Mouse (Mus musculus) gastrocnemius, postnatal 4 days (tissue): ENCODE results near the gene Phc1. TPM values are rescaled to one million over a fixed set of nuclear protein-coding genes. Genes with fewer than 3 reads are reported as not detected.
A peak's percentile ranks its signal among the peaks of the same experiment; 100 is the strongest.

Experiments used
- DNase-seq, 2 experiments: peaks; one replicate each; pipeline ENCODE4 v3.0.0; 2021 to 2022; ENCODE audit warnings: low spot score in 2 of 2, mixed read lengths in 2 of 2
- total RNA-seq, 2 experiments: library from RNA; stranded (reverse); gene quantifications; 2 replicates each; pipeline ENCODE4 v1.2.3; 2021

The Phc1 gene
- total RNA-seq, 2 experiments from 2014 or later, result 24.3 to 24.8 TPM

- no peak for DNase-seq
Measured at GRCm38 (mm10) chr6:122297279-122298222, 42.8 kb downstream of the Phc1 start.

DNA sequence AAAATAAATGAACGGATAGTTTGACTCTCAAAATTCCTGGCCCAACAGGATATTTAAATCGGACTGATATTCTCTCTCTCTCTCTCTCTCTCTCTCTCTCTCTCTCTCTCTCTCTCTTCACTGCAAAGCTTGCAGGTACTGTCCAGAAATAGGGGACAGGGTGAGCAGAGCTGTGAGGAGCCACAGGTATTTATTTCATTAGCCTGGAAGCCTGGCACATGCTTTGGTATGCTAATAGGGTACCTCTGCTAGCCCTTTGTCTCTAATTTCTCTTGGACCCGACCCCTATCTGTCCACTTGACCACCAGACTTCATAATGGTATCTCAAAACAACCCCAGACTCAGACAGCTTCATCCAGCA is 43.5 kb downstream of the Phc1 start:
- DNase-seq, result no peak

DNA sequence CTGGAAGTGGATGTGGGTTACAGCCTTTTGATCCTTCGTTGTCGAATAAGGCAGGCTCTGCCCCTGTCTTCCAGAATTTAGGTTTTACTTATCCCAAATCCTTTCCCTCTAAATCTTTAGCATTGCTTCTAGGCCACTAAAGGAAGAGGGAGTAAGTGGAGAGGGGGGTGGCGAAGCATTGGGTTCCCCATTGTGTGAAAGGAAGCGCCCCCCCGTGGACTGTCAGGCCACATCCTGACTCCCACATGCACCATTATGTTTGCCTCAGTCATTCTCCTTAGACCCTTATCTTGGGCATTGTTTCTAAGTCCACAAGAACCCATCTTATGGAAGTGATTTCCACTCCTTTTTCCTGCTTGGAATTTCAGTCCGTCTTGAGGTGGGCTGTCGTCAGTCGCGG is 45.1 kb downstream of the Phc1 start:
- DNase-seq, result no peak

GRCm38 (mm10) chr6:122294290-122294689 is 46.1 kb downstream of the Phc1 start:
- DNase-seq, result no peak

DNA sequence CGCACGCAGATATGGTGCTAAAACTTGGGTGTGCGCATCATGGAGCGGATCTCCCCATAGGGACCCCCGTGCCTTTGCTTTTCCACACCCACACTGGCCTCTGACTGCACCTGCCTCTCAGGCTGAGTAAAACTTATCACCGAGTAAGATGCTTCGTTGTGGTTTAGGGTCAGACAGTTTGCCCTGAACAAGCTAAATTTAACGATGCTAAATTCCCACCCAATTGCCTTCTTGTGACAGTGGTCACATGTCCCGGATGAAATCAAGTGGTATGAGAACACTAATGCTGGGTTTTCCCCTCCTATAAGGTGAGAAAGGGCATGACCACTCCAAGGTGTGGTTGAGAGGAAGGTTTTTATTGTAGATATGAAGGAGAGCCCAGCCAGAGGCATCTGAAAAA is 46.6 kb downstream of the Phc1 start:
- no peak for DNase-seq

- no peak for DNase-seq
Measured at GRCm38 (mm10) chr6:122293121-122293520, 47.2 kb downstream of the Phc1 start.

DNA sequence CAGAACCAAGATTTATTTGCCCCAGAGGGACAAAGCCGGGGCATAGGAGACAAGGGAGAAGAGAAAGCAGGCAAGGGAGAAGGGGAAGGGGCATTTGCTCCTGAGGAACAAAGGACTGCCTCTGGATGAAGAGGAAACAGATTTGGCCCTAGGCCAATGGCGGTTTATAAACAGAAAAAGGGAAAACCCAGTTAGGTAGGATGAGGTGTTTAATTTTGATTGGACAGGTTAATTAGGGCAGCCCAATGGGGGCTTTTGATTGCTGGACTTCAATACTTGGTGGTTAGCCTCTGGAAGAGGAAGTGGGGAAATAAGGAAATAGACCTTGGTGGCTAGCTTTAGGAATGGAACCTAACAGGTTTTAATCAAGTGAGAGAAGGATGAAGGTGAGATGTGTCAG is 48.2 kb downstream of the Phc1 start:
- no peak for DNase-seq

- DNase-seq, result no peak
Measured at GRCm38 (mm10) chr6:122291735-122292134, 48.6 kb downstream of the Phc1 start.

GRCm38 (mm10) chr6:122291264-122291663 is 49.1 kb downstream of the Phc1 start:
- DNase-seq, result no peak

DNA sequence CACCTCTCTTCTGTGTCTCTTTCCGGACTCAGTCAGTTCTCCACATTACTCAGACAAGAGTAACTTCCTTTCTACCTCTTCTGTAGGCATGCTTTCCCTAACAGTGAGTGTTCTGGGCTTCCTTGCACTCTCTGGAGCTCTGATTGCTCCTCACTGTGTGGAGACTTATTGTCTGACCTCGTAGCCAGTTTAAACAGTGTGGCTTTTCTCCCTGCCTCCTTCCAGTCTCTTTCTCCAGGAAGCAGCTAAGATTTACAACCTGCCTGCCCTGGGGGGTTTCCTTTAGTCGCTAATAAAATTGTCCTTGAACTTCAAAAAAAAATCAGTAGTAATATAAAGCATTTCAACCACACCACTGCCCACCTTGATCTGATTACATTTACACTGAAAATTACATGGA is 50.1 kb downstream of the Phc1 start:
- no peak for DNase-seq

DNA sequence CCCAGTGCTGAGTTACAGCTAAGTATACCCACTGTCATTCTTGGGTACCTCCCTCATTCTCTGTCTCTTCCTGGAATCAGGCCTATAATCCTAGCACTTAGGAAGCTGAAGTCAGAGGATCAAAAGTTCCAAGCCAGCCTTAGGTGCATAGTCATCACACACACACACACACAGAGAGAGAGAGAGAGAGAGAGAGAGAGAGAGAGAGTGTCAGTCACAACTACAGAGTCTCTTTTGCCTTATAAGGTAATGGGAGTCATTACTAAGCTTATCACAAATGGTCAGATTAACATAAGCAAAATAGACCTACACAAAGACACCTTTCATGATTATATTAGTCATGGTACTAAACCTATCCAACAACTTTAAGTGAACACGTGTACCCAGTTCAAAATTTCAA is 51.0 kb downstream of the Phc1 start:
- DNase-seq, result no peak

GRCm38 (mm10) chr6:122288263-122288662 is 52.1 kb downstream of the Phc1 start:
- no peak for DNase-seq

GRCm38 (mm10) chr6:122284823-122285222 is 55.5 kb downstream of the Phc1 start:
- DNase-seq, result no peak

- no peak for DNase-seq
Measured at GRCm38 (mm10) chr6:122284304-122284703, 56.1 kb downstream of the Phc1 start.

GRCm38 (mm10) chr6:122283429-122283828 is 56.9 kb downstream of the Phc1 start:
- no peak for DNase-seq

GRCm38 (mm10) chr6:122282782-122283181 is 57.6 kb downstream of the Phc1 start, which contains the start of gene Klrg1:
Gene Klrg1 (minus strand): TSS chr6:122282882.
- no peak for DNase-seq

DNA sequence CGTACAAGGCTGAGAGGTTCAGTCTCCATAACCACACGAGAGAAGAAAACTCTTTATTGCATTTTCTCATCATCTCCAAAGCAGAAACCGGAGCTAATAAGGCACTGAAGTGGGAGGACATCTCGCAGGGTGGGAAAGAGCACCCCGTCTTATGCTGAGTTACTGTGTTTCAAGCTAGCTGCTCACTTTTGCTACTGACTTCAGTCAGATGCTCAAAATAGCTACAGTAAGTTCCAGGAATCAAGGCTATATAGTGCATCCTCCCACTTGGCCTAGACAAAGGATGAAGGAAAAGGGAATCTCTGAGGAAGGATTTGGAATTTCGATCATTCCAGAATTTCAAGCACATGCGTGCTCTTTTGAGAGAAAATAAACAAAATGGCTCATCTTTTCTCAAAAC is 63.8 kb downstream of the Phc1 start:
- no peak for DNase-seq

DNA sequence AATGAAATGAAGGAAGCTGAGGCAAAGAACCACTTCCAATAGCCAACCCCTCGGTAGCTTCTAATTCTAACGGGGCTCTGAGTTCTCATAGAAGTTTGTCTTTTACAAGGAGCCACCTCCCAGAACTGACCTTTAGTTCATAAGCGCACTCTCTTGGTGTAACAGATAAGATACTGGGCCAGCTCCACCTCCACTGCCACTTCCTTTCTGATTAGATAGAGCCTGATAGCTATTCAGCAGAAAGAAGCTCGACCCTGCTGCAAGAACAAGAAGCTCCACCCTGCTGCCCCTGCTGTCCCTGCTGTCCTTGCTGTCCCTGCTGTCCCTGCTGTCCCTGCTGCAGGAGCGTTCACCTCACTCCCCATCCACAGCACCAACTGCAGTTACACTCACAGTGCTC is 65.8 kb downstream of the Phc1 start:
- no peak for DNase-seq

GRCm38 (mm10) chr6:122270152-122270551 is 70.2 kb downstream of the Phc1 start:
- no peak for DNase-seq

- DNase-seq, result no peak
Measured at GRCm38 (mm10) chr6:122269170-122269569, 71.2 kb downstream of the Phc1 start.

DNA sequence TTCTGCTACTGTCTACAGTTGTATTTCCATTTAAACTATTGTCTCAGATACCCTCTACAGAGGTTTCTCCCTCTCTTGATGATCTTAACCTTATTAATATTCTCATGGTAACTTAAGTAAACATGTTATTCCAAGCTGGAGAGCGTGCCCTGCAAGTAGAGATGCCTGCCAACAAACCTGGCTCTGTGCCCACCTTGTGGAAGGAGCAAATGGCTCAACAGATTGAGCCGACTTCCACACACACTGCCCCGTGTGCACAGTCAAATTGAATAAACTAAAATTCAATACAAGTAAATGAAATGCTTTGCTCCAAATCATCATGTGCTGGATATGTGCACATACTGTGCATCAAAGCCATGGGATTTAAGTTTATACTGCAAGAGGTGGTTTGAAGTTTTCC is 71.8 kb downstream of the Phc1 start:
- peak; percentile 32 to 68 for DNase-seq
